Mouse (Mus musculus): Measurements from ENCODE around the gene Lefty2.
"Not testable (repeated sequence)": the region's sequence is repeated elsewhere in the genome, so short reads cannot be mapped to it uniquely, and the experiment has no call there.

Lefty2 gene

GRCm38 (mm10) chr1:180931106-180931505, 38.2 kb downstream of the Lefty2 start:
- peak in 1 of 2 experiments; percentile 56 for DNase-seq (ENCODE audit: inconsistent age in 2 of 2, low spot score in 1 of 2)

DNA sequence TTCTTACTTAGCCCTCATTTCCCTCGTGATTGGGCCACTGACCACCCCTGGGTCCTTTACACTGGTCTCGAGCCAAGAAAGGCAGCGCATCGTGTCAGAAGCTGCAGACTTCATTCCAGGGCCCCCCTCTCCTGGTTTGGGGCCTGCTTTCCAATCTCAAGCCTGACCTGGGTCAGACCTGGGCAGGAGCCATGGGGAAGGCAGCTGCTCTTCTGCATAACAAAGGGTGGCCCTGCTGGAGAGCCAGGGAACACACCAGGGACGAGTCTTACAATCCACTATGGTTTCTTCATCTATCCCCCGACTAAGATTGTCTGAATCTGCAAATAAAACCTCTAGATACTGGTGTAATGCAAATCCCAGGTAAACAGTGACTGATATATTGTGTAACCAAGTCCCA, 40.8 kb downstream of the Lefty2 start:
- no peak for DNase-seq (ENCODE audit: inconsistent age in 2 of 2, low spot score in 1 of 2)

DNA sequence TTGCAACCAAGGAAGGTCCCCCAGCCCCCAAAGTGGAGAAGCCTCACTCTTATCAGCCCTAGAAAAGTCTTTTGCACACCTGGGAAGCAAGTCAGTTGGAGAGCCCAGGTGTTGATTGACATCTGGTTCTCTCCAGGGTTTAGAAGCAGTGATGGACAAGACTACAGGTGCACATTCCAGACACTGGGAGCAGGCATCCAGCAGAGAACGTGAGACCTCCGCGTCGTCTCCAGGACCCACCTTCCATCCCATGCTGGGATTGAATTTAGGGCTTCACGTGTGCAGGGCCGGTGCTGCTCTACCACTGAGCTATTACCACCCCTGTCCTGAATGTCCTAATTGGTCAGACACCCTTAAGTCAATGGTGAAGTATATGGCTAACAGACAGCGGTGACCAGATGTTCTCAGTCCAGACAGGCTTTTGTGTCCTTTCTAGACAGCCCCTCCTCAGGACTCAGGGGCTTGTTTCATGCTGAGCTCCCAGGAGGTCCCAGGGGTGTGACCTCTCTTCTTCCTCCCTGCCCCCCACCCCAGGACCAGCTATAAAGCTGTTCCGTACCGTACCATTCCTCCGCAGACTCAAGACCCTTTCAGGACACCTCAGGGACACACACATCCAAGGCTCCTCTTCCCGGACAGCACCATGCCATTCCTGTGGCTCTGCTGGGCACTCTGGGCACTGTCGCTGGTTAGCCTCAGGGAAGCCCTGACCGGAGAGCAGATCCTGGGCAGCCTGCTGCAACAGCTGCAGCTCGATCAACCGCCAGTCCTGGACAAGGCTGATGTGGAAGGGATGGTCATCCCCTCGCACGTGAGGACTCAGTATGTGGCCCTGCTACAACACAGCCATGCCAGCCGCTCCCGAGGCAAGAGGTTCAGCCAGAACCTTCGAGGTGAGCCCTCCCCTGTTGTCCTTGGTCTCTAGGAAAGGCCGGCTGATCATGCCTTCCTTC, 41.8 kb downstream of the Lefty2 start, which contains the start of gene Lefty1:
Gene Lefty1, plus strand, starts transcription at position 556 of the 953 bp plus-strand sequence.
- DNase-seq (ENCODE audit: inconsistent age in 2 of 2, low spot score in 1 of 2) = no peak

- peak; percentile 85 to 88 for DNase-seq (ENCODE audit: inconsistent age in 2 of 2, low spot score in 1 of 2)
Measured at GRCm38 (mm10) chr1:180936610-180937398, 43.9 kb downstream of the Lefty2 start.

DNA sequence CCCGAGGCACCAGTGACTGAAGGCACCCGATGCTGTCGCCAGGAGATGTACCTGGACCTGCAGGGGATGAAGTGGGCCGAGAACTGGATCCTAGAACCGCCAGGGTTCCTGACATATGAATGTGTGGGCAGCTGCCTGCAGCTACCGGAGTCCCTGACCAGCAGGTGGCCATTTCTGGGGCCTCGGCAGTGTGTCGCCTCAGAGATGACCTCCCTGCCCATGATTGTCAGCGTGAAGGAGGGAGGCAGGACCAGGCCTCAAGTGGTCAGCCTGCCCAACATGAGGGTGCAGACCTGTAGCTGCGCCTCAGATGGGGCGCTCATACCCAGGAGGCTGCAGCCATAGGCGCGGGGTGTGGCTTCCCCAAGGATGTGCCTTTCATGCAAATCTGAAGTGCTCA, 44.7 kb downstream of the Lefty2 start:
- peak in 1 of 2 experiments; percentile 36 for DNase-seq (ENCODE audit: inconsistent age in 2 of 2, low spot score in 1 of 2)

- not testable (repeated sequence) for DNase-seq (ENCODE audit: inconsistent age in 2 of 2, low spot score in 1 of 2)
Measured at GRCm38 (mm10) chr1:180938781-180939180, 45.9 kb downstream of the Lefty2 start.

DNA sequence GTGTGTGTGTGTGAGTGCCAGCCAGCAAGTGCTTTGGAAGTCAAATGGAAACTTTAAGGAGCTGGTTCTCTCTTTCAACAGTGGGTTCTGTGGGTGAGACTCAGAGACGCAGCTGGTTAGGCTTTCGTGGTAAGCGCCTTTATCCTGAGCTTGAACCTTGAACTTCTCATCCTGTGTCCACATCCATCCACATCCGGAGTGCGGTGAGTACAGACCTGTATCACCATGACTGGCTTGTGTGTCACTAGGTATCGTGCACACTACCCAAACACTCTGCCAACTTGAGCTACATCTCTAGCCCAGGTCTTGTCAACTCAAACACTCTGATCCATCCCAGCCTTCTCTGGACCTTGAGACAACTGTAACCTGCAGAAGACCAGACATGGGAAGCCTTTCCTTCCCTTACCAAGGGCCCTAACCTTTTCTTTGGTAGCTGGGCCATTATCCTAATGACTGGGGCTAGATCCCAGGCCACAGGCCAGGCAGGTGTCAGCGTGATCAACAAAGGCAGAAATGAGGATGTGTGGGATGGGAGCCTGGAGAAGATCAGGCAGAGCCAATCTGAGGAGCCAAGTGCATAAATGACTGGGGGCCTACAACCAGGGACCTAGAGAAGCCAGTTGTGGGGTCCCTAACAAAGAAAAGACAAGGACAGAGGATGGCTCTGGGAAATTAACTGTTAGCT, 48.0 kb downstream of the Lefty2 start:
- DNase-seq (ENCODE audit: inconsistent age in 2 of 2, low spot score in 1 of 2) = peak in 1 of 2 experiments; percentile 55

GRCm38 (mm10) chr1:180941726-180942125, 48.8 kb downstream of the Lefty2 start:
- DNase-seq (ENCODE audit: inconsistent age in 2 of 2, low spot score in 1 of 2) = no peak

GRCm38 (mm10) chr1:180942166-180943031, 49.5 kb downstream of the Lefty2 start, which contains the start of gene Tmem63a:
Gene Tmem63a, plus strand, starts transcription at chr1:180942344.
- peak; percentile 87 to 96 for DNase-seq (ENCODE audit: inconsistent age in 2 of 2, low spot score in 1 of 2)

- peak in 1 of 2 experiments; percentile 36 for DNase-seq (ENCODE audit: inconsistent age in 2 of 2, low spot score in 1 of 2)
Measured at GRCm38 (mm10) chr1:180943032-180943644, 50.2 kb downstream of the Lefty2 start.

GRCm38 (mm10) chr1:180943896-180944295, 51.0 kb downstream of the Lefty2 start:
- DNase-seq (ENCODE audit: inconsistent age in 2 of 2, low spot score in 1 of 2) = peak; percentile 82 to 87

DNA sequence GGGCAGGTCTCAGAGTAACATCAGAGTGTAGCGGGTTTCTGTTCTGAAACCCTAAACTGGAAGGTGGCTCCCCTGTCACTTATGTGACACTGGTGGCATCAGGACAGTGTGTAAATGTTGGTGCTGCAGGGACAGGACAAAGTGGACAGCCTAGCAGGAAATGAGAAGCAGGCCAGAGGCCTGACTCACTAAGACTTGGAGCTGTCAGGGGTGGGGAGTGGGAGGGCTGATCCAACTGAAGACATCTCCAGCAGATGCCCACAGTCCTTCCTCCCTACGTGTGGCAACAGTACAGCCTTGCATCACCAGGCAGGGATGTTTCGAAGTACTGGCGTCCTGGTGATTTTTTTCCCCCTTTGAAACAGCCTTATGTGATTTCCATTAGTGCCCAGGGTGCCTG, 51.6 kb downstream of the Lefty2 start:
- DNase-seq (ENCODE audit: inconsistent age in 2 of 2, low spot score in 1 of 2) = peak; percentile 64 to 78

- peak; percentile 66 to 84 for DNase-seq (ENCODE audit: inconsistent age in 2 of 2, low spot score in 1 of 2)
Measured at GRCm38 (mm10) chr1:180945001-180945980, 52.4 kb downstream of the Lefty2 start.

GRCm38 (mm10) chr1:180946448-180946847, 53.5 kb downstream of the Lefty2 start:
- peak; percentile 86 to 94 for DNase-seq (ENCODE audit: inconsistent age in 2 of 2, low spot score in 1 of 2)
